Mouse (Mus musculus) lung, postnatal 36 days (tissue): ENCODE data around the gene Rassf2.

Experiments used
- DNase-seq: peaks from one replicate; pipeline ENCODE4 v3.0.0; 2022; ENCODE audit warnings: mixed read lengths

Rassf2 gene

GRCm38 (mm10) chr2:132004495-132005136, 25.4 kb downstream of the Rassf2 start:
- peak; percentile 69 for DNase-seq

DNA sequence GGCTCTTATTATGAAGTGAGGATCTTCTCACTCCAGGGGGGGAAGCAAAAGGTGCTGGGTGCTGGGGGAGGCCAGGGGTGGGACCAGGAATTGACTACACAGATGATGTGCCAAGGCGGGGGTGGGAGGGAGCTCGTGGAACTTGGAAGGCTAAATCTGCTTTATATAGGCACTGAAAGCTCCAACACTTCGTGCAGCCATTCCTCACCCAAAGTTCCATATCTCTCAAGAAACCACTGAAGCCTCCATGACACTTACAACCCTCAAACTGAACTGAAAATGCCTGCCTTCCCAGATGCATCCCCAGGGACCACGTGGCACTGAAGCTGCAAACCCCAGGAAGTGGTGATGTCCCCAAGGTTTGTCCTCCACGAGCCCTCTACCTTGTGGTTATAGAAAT, 26.1 kb downstream of the Rassf2 start:
- no peak for DNase-seq

GRCm38 (mm10) chr2:132001696-132002334, 28.2 kb downstream of the Rassf2 start:
- DNase-seq, result peak; percentile 57

- no peak for DNase-seq
Measured at GRCm38 (mm10) chr2:131997356-131997755, 32.7 kb downstream of the Rassf2 start.

GRCm38 (mm10) chr2:131996369-131996768, 33.7 kb downstream of the Rassf2 start:
- DNase-seq, result no peak

GRCm38 (mm10) chr2:131995742-131996141, 34.3 kb downstream of the Rassf2 start:
- no peak for DNase-seq

GRCm38 (mm10) chr2:131994971-131995370, 35.1 kb downstream of the Rassf2 start:
- no peak for DNase-seq

DNA sequence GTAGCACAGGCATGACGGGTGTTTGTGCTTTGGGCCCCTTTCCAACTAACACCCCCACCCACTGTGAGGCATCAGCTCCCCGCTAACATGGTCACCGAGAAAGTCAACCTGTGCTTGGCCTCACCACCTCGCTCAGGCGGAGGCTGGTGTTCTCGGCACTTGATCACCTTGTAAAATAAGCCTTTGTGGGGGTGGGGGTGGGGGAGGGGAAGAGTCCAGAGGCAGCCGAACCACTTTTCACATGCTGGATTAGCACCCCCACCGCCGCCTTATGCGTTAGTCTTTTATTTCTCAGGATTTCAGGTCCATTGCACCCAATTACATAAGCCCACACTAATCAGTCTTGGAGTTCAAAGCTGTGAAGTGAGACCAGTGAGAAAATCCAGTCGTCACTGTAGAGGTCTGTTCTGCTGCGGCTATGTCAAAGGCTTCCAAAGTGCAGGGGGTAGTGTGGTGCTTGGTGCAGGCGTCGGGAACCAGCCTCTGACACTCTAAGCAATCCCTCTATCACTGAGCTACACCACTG, 36.4 kb downstream of the Rassf2 start:
- no peak for DNase-seq

DNA sequence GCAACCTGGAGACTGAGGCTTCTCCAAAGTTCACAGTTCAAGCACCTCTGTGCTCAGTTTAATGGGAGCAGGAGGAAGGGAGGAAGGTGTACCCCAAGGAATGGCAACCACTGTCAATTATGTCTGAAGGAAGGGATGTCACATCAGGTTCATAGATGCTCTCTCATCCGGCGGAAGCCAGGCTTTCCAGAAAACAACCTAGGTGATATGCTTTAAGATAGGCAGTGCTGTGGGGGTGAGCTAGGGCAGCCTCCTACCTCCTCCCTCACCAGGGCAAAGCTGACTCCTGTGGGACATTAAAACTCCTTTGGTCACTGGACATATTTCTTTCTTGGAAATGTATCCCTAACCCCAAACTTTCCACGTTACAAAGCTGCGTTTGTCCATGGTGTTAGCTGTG, 36.9 kb downstream of the Rassf2 start:
- DNase-seq, result no peak

DNA sequence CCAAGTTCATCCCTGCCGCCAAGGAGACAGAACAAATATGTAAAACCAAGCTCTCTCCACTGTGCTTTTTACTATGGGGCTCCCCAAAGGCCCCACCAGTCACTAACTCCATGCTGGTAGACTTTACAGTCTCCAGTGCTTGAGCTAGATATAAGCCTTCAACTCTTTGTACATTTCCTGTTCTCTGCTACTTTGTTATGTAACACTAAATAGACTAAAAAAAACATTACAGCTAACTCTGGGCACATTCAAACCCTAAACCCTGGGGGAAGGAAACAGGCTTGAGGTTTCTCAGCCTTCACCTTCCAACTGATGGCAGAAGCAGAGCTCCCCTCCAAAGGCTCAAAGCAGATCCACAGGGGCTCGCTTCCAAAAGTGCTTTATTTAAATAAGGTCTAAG, 37.6 kb downstream of the Rassf2 start:
- DNase-seq, result no peak

- no peak for DNase-seq
Measured at GRCm38 (mm10) chr2:131988550-131988949, 41.5 kb downstream of the Rassf2 start.

GRCm38 (mm10) chr2:131987950-131988349, 42.1 kb downstream of the Rassf2 start:
- DNase-seq, result no peak

DNA sequence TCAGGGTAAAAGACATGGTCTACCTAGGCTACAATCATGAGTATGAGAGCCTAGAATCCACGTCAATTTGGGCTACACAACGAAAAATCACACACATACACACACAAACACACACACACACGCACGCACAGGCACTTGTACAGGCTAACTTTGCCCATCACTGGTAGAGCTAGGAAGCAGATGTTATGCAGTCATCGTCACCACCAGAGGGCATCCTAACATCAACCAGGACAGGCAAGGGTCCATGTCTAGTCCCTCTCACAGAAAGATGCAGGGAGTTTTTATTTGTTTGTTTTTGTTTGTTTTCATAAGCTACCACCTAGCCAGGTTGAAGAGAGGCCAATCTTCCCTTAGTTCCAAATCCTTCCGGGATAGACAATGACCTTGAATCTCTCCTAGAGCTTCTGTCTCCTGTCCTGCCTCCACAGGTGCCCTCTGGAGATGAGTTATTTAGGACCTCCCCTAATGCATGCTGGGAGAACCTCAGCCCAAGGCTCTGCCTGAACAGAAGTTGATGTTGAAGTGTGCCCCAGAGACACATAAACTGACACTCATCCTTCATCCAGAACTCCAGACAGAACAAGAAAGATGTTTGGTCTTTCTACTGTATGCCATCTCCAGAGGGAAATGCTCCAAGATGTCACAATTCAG, 47.4 kb downstream of the Rassf2 start:
- DNase-seq, result peak; percentile 84

- DNase-seq, result peak; percentile 34
Measured at GRCm38 (mm10) chr2:131980866-131981265, 49.2 kb downstream of the Rassf2 start.

GRCm38 (mm10) chr2:131976663-131977062, 53.4 kb downstream of the Rassf2 start:
- no peak for DNase-seq

DNA sequence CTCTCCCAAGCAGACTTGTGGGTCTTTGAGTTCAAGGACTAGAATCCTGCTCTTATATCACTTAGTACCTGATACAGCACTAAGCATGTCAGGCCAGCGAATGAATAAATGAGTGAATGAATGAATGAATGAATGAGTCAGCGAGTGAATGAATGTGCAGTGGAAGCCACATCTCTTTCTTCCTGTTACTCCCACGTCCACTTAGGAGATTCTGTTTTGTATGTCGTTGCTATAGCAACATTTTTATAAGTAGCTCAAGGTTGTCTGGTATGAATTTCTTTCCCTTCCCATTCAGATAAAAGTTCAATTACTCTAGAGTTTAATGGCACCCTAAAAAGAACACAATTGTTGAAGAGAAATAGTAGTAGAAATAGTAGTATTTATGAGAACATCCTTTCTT, 59.0 kb downstream of the Rassf2 start:
- no peak for DNase-seq

DNA sequence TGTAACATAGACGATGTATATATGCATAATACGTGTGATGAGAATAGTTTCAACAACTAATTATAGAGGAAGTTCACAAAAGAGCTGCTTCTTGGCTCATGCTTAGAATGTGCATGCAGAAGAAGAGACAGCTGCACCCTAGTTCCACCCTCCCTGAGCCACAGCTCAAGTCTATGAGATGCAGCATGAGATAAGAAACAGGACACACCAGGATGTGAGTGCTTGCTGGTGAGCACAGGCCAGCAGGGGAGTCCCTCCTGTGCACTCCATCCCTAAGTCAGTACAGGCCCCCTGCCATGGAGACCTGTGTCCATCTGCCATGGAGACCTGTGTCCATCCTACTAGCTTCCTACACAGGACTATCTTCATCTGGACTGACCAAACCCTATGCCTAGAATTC, 59.5 kb downstream of the Rassf2 start:
- DNase-seq, result no peak

DNA sequence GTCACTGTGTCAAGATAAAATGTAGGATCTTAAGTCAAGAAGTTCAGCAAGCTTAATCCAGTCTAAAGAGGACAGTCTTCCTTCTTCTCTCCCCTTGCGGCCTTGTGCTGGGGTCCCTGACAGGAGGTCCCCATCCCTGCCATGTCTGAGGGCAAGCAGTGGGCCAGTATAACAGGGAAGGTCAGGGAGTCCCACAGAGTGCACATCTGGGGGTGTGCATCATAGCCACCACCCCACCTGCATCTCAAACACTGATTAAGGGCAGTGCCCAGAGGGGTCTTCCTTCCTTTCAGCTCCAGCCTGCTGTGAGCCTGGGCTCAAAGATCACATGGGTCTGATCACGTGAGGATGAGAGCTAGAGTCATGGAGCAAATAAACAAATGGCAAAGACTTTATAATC, 68.4 kb downstream of the Rassf2 start:
- DNase-seq, result no peak

- DNase-seq, result no peak
Measured at GRCm38 (mm10) chr2:131957731-131958222, 72.3 kb downstream of the Rassf2 start.

- DNase-seq, result no peak
Measured at GRCm38 (mm10) chr2:131956336-131957256, 73.5 kb downstream of the Rassf2 start.

DNA sequence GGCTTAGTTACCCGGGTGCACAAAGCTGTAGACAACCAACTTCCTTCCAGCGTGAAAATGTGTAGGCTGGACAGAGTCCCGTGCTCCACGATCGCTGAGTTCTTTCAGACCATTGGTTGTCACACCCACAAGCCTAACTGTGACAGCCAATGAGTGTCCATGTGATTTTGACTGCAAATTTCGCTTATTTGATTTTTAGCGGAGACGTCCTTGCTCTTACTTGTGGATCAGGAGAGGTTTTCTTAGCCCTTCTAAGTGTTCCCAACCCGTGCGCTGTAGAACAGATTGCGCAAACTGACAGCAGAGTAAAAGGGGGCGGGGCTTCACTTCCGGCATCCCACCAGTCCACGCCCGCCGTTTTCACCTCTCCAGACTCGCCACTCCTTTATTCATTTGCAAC, 74.8 kb downstream of the Rassf2 start:
- DNase-seq, result peak; percentile 84

GRCm38 (mm10) chr2:131954835-131955234, 75.2 kb downstream of the Rassf2 start:
- peak; percentile 59 for DNase-seq

- DNase-seq, result no peak
Measured at GRCm38 (mm10) chr2:131953711-131954110, 76.3 kb downstream of the Rassf2 start.
